Mouse (Mus musculus) embryonic fibroblast, embryonic 13.5 days (primary cell): ENCODE measurements around the gene Hs1bp3. TPM values are rescaled to one million over a fixed set of nuclear protein-coding genes. Genes with fewer than 3 reads are reported as not detected.

Experiments
- H3K27ac ChIP-seq: 2 replicates; pipeline ENCODE4 v1.5.1; 2012; ENCODE audit warnings: low read length, control low read depth, inconsistent platforms; ENCODE audit not compliant: insufficient read depth
- H3K4me1 ChIP-seq: 2 replicates; pipeline ENCODE4 v1.6.1; 2011; ENCODE audit warnings: low read length; ENCODE audit not compliant: control insufficient read depth, insufficient read depth
- H3K4me3 ChIP-seq: 2 replicates; pipeline ENCODE4 v1.5.1; 2011; ENCODE audit warnings: mild to moderate bottlenecking, control low read depth, low read length; ENCODE audit not compliant: insufficient read depth
- CTCF ChIP-seq: IDR thresholded peaks from 2 replicates; pipeline ENCODE4 v1.5.1; 2011; ENCODE audit warnings: mild to moderate bottlenecking, control low read depth, low read length, moderate library complexity, borderline replicate concordance; ENCODE audit not compliant: insufficient read depth
- POLR2A ChIP-seq: IDR thresholded peaks from 2 replicates; pipeline ENCODE4 v1.6.1; 2011; ENCODE audit warnings: low read depth, mild to moderate bottlenecking, control low read depth, low read length, moderate library complexity
- polyA plus RNA-seq: library from polyadenylated mRNA; stranded (reverse); fragments of >200 nt; gene quantifications from 2 replicates; pipeline ENCODE4 v1.2.4, GENCODE M21; 2011; ENCODE audit warnings: low read depth; ENCODE audit not compliant: missing spikeins, insufficient read length

Gene Hs1bp3
- polyA plus RNA-seq, 1 experiment, result 20.5 TPM

DNA sequence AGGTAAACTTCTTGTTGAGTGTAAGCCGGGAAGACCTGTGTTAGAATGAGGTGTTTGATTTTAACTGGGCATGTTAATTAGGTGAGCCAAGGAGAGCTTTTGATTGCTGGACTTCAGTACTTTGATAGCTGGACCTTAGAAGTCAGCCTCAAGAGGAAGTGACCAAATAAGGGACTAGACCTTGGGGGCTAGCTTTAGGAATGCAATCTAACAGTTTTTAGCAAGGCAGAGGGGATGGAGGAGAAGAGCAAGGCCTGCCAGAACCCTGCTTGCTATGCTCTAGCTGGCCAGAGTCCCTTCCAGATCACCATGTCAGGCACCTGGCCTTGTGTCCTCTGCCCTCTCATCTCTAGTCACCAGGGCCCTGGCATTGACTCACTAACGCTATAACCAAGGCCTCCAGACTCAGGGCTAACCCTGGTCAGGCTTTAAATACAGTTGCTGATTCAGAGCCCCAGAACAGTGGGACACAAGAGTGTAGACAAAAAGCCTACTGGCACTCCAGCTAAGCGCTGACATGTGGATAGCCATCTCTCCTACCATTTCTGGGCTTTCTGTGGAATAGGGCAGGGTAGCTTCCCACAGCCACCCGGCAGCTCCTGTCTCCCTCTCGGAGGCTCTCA is 45.2 kb downstream of the Hs1bp3 start:
- H3K27ac ChIP-seq, result peak overlapping the region; percentile 25; the same call in 1 of the 2 replicates
- no peak overlapping the region for H3K4me3 ChIP-seq
- TF ChIP-seq CTCF (no peak), POLR2A (no peak)
- H3K4me1 ChIP-seq, result peaks cover 5% of the 10 kb centered on the region; the same call in 1 of the 2 replicates

DNA sequence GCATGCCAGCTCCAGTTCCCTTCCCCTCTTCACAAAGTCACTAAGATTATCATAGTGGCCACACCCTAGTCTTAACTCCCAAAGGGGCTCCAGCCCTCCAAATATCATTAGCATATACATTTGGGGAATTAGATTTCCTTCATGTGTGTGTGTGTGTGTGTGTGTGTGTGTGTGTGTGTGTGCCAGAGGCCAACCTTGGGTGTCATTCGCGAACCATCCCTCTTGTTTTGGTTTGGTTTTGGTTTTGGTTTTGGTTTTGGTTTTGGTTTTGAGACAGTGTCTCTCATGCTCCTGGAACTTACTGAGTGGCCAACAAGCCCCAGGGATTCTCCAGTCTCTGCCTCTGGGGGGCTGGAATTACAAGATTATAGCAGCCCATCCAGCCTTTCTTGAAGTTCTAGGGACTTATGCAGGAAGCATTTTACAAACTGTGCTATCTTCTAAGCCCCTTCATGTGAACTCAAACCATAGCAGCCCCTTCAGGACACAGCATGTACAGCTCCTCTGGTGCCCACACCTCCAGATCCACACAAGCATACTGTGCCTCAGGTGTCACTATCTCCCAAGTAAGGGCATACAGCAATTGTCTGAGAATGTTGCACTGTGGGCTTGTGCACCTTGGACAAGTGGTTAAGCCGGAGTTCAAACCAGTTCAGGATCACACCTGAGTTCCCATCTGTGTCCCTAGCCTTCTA is 46.3 kb downstream of the Hs1bp3 start:
- no peak overlapping the region for H3K27ac ChIP-seq
- H3K4me1 ChIP-seq, result peaks cover 5% of the 10 kb centered on the region; the same call in 1 of the 2 replicates
- H3K4me3 ChIP-seq, result no peak overlapping the region
- no peak for TF ChIP-seq POLR2A

- H3K4me1 ChIP-seq, result peaks cover 5% of the 10 kb centered on the region; the same call in 1 of the 2 replicates
- no peak overlapping the region for H3K4me3 ChIP-seq
- no peak overlapping the region for H3K27ac ChIP-seq
- no peak for TF ChIP-seq POLR2A
- no peak for TF ChIP-seq CTCF
Observed at GRCm38 (mm10) chr12:8361866-8362265, 48.6 kb downstream of the Hs1bp3 start.

- TF ChIP-seq CTCF, result no peak
- no peak for TF ChIP-seq POLR2A
- Histone ChIP-seq H3K27ac (no peak overlapping the region), H3K4me1 (peaks cover 5% of the 10 kb centered on the region; the same call in 1 of the 2 replicates), H3K4me3 (no peak overlapping the region)
Observed at GRCm38 (mm10) chr12:8362400-8362799, 49.2 kb downstream of the Hs1bp3 start.

DNA sequence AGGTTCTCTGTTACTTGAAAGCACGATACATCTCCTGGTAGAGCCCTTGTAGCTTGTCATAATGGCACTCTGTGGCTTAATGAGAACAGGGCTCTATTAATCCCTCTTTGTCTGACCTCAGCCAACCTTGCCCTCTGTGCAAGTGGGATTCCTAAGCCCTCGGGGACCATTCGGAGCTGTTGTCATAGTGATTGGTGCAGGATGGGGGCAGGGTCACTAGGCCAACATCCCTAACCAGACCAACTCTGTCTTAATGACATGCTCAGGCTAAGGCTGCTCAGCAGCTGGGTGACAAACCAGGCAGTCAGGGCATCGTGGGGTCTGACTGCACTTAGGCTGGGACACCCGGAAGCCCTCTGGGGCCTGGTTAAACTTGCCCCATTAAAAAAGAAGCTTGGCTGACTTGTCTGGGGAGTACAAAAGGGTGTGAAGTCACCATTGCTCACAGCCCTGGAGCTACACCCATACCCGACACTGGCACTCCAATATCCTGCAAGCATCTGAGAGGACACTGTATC is 51.1 kb downstream of the Hs1bp3 start:
- Histone ChIP-seq H3K27ac (no peak overlapping the region), H3K4me3 (no peak overlapping the region), H3K4me1 (no peaks in the 10 kb centered on the region)
- TF ChIP-seq CTCF (no peak), POLR2A (no peak)

DNA sequence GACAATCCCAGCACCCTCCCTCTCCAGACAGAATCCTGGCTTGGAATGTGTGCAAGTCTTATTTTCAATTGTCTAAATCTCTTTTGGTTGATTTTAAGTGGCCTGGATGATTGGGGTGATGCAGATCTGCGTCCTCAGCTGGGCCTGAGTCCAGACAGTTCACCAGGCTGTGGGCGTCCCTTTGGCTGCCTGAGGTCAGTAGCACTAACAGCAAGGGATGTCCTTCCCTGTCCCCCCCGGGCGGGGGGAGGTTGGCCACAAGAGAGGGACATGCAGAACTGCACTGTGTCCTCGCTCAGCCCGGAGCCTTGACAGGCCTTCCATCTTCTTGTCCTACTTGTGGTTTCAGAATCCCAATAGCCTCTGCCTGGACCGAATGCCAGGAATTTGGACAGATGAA is 52.1 kb downstream of the Hs1bp3 start:
- Histone ChIP-seq H3K27ac (no peak overlapping the region), H3K4me1 (no peaks in the 10 kb centered on the region), H3K4me3 (no peak overlapping the region)
- TF ChIP-seq CTCF (no peak), POLR2A (no peak)

DNA sequence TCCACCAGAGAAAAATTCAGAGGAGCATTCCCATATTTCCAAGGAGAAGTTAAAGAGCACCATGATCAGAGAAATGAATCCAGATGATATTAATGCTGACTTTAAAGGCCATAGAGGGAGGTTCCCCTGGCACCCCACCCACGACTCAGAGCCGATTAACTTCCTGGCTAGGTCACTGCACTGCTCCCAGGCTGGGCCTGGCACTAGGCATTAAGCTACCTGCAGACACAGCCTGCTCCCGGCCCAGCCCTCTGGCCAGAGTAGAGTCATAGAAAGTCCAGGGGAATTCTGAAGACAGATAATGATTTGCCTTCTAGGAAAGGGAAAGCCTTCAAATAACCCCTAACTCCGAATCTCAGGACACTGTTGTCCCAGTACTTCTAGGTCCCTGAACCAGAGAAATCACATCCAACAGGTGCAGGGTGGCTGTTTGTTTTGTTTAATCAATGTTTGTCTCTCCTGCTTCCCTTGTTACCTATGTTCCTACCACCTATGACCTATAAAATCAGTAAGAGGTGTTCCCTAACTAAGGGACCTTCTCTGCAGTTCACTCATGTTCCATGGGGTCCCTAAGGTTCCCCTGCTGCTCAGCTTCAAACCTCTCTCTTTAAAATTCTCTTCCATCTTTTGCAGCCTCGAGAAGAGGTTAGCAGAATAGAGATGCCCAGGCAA is 52.8 kb downstream of the Hs1bp3 start:
- TF ChIP-seq POLR2A (no peak), CTCF (no peak)
- Histone ChIP-seq H3K4me1 (no peaks in the 10 kb centered on the region), H3K27ac (no peak overlapping the region), H3K4me3 (no peak overlapping the region)

DNA sequence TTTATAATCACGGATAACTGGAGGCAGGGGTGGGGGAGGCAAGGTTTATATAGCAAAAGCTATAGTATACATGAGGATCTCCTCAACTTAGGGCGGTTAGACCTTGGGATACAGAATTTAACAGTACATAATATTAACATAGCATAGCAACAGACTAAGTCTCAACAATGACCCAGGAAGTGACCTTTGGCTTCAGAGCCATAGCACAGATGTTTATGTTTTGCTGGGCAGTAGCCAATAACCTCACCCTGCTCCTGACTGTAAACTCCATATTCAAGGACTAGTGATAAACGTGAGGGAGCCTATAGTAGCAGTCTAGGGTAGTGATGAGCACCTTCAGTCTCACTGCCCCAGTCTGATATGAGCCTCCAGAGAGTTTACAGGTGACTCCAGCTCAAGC is 53.5 kb downstream of the Hs1bp3 start:
- peaks cover 3% of the 10 kb centered on the region; the same call in 1 of the 2 replicates for H3K4me1 ChIP-seq
- no peak overlapping the region for H3K27ac ChIP-seq
- no peak overlapping the region for H3K4me3 ChIP-seq
- TF ChIP-seq CTCF, result no peak
- TF ChIP-seq POLR2A, result no peak

DNA sequence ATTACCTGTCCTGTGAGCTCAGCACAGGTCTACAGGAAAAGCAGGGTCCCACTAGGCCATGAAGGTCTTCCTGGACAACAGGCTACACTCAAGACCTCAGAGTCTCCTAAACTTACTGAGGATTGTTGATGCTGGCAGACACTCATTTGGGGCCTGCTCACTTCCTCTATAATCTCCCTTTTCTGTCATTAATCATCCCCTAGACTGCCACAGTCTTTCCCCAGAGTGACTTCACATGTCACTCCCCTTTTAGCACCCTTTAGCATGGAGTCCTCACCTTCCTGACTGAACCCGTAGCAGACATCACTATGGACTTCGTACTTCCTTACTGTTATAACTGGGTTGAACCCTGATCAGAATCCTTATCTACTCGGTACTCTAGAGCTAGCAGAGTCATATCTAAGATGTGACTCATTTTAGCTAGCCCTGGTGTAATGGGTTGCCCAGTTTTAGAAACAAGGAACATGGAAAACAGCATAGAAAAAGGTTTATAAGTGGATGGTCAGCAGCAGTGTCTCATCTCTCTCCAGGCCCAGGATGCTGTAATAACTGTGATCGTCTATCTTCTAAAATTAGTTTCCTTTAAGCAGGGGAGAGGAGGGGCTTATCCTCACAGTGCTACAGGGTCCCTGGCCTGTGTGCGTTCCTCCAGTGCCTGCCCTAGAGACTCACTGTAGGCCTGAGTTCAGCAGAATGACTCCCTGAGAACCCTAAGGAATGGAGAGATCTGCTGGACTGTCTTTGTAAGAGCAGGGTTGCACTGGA is 58.7 kb downstream of the Hs1bp3 start:
- no peak overlapping the region; the same call in 1 of the 2 replicates for H3K27ac ChIP-seq
- peaks cover 15% of the 10 kb centered on the region for H3K4me1 ChIP-seq
- no peak overlapping the region for H3K4me3 ChIP-seq
- TF ChIP-seq POLR2A (no peak), CTCF (no peak)
